Mouse (Mus musculus) urinary bladder, postnatal 4 days (tissue): ENCODE measurements at regions not wholly inside any gene's neighbourhood (a gene's known extent, or its start where the extent isn't known, plus 50 kb on each side); places are given as distances from the start of the nearest gene placed in this dataset.

Experiments
- DNase-seq, 2 experiments: peaks; one replicate each; pipeline ENCODE4 v3.0.0; 2021 to 2022; ENCODE audit warnings: low spot score in 2 of 2

DNA sequence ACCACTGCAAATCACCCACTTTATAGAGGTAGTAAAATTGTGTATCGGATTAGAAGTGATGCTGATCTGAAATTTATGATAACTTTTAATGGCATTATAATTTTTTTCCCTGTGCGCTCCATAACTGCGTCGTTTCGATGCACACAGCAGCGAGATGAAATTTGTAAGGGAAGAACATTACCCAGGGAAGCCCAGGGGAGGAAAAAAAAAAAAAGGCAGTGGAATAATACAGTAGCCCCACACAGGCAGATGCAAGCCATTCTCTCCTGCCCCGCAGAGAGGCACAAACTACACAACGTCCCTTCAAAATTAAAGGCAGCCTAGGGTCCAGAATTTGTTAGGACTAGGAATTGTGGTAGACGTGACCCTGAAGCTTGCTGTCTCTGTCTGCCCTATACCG, 234.2 kb downstream of the Il20rb start:
- DNase-seq = no peak
